Mouse (Mus musculus) heart, embryonic 16.5 days (tissue): ENCODE data around the gene Aanat. TPM values are rescaled to one million over a fixed set of nuclear protein-coding genes. Genes with fewer than 3 reads are reported as not detected.
"Not testable (repeated sequence)": the region's sequence is repeated elsewhere in the genome, so short reads cannot be mapped to it uniquely, and the experiment has no call there.

Source experiments
- ATAC-seq: fragments of 200-750 bp; cut with Nextera tagmentation; replicated peaks from 2 replicates; pipeline ENCODE4 v1.8.0; 2017; ENCODE audit warnings: moderate number of reproducible peaks; ENCODE audit not compliant: insufficient read depth, low FRiP score; ENCODE audit errors: extremely low read depth
- H3K27ac ChIP-seq: fragments of 300-500 bp; sonication (generic); 2 replicates; pipeline ENCODE4 v1.5.1; 2014; ENCODE audit warnings: mild to moderate bottlenecking, low read length, control low read depth, moderate library complexity
- H3K27me3 ChIP-seq: fragments of 300-500 bp; sonication (generic); 2 replicates; pipeline ENCODE4 v1.6.1; 2014; ENCODE audit warnings: low read length, mixed read lengths; ENCODE audit not compliant: control insufficient read depth, insufficient read depth
- H3K36me3 ChIP-seq: fragments of 300-500 bp; sonication (generic); 2 replicates; pipeline ENCODE4 v1.6.1; 2014; ENCODE audit not compliant: control insufficient read depth, insufficient read depth
- H3K4me1 ChIP-seq: fragments of 300-500 bp; sonication (generic); 2 replicates; pipeline ENCODE4 v1.6.1; 2014; ENCODE audit warnings: low read length, mixed read lengths; ENCODE audit not compliant: control insufficient read depth, insufficient read depth
- H3K4me2 ChIP-seq: fragments of 300-500 bp; sonication (generic); 2 replicates; pipeline ENCODE4 v1.6.1; 2014; ENCODE audit warnings: low read depth, mild to moderate bottlenecking, control low read depth, low read length
- H3K4me3 ChIP-seq: fragments of 300-500 bp; sonication (generic); 2 replicates; pipeline ENCODE4 v1.5.1; 2014; ENCODE audit warnings: mild to moderate bottlenecking, control low read depth, low read length
- H3K9ac ChIP-seq: fragments of 300-500 bp; sonication (generic); 2 replicates; pipeline ENCODE4 v1.6.1; 2014; ENCODE audit warnings: low read length, control low read depth
- H3K9me3 ChIP-seq: fragments of 300-500 bp; sonication (generic); replicated peaks from 2 replicates; pipeline ENCODE4 v1.6.1; 2016; ENCODE audit warnings: low read length; ENCODE audit not compliant: control insufficient read depth
- WGBS: fragments of 180-500 bp; shearing (Covaris S2); extraction: QIAGEN DNeasy Blood & Tissue Kit; methylation state at CpG from one replicate; pipeline ENCODE4 v1.1.7; 2014; 5-methylcytosine and 5-hydroxymethylcytosine counted together
- polyA plus RNA-seq: library from polyadenylated mRNA; unstranded; fragments of >200 nt; fragmentation: Nextera tagmentation; extraction: Ambion mirVana; gene quantifications from 2 replicates; pipeline ENCODE4 v1.2.1, GENCODE M21; 2015

Gene Aanat
- polyA plus RNA-seq, 1 experiment from 2014 or later = not detected

- H3K27ac ChIP-seq = peak within 1 kb of the TSS; percentile 24; the same call in 1 of the 2 replicates
- no peak; the same call in 1 of the 2 replicates for ATAC-seq
- H3K36me3 ChIP-seq = no peaks in the 10 kb centered on the region
- 0 out of 2 replicates have a peak within 1 kb of the TSS, but pooled peaks have one; percentile 7 for H3K9ac ChIP-seq
- no peak within 1 kb of the TSS for H3K4me3 ChIP-seq
- H3K4me2 ChIP-seq = no peak within 1 kb of the TSS
- no peaks in the 10 kb centered on the region for H3K9me3 ChIP-seq
- 46% methylated on average over 10 of the region's 10 CpGs for WGBS
- peaks cover 50% of the 10 kb centered on the region for H3K4me1 ChIP-seq
- no peaks in the 10 kb centered on the region for H3K27me3 ChIP-seq
Measured at GRCm38 (mm10) chr11:116626299-116627071, 40.3 kb downstream of the Aanat start, which contains the start of gene Rhbdf2. TSS of gene Rhbdf2 (minus strand) at chr11:116627019.

GRCm38 (mm10) chr11:116627072-116628020 is 41.1 kb downstream of the Aanat start:
- no peaks in the 10 kb centered on the region for H3K36me3 ChIP-seq
- no peaks in the 10 kb centered on the region for H3K9me3 ChIP-seq
- H3K4me3 ChIP-seq = no peak overlapping the region
- no peaks in the 10 kb centered on the region for H3K27me3 ChIP-seq
- no peak overlapping the region for H3K4me2 ChIP-seq
- no peak for ATAC-seq
- 35% methylated on average over 10 of the region's 10 CpGs for whole genome bisulfite sequencing
- H3K9ac ChIP-seq = no peak overlapping the region
- H3K27ac ChIP-seq = peak overlapping the region; percentile 24; the same call in 1 of the 2 replicates
- H3K4me1 ChIP-seq = peaks cover 41% of the 10 kb centered on the region

- H3K4me3 ChIP-seq = no peak overlapping the region
- ATAC-seq = no peak; the same call in 1 of the 2 replicates
- H3K9me3 ChIP-seq = no peaks in the 10 kb centered on the region
- H3K9ac ChIP-seq = no peak overlapping the region
- H3K4me2 ChIP-seq = no peak overlapping the region
- no peaks in the 10 kb centered on the region for H3K27me3 ChIP-seq
- no peak overlapping the region for H3K27ac ChIP-seq
- WGBS = 55% methylated on average over 9 of the region's 9 CpGs
- H3K36me3 ChIP-seq = no peaks in the 10 kb centered on the region
- H3K4me1 ChIP-seq = peaks cover 33% of the 10 kb centered on the region
Measured at GRCm38 (mm10) chr11:116628712-116629111, 42.5 kb downstream of the Aanat start.

- ATAC-seq = no peak
- Histone ChIP-seq H3K4me1 (peaks cover 31% of the 10 kb centered on the region), H3K9ac (no peak overlapping the region), H3K36me3 (no peaks in the 10 kb centered on the region), H3K4me2 (no peak overlapping the region), H3K27ac (peak overlapping the region; percentile 51), H3K9me3 (no peaks in the 10 kb centered on the region), H3K27me3 (no peaks in the 10 kb centered on the region), H3K4me3 (no peak overlapping the region)
- 83% methylated on average over 6 of the region's 6 CpGs for WGBS
Measured at GRCm38 (mm10) chr11:116629472-116629871, 43.2 kb downstream of the Aanat start.

GRCm38 (mm10) chr11:116630171-116630965 is 44.1 kb downstream of the Aanat start:
- 35% methylated on average over 12 of the region's 12 CpGs for WGBS
- Histone ChIP-seq H3K36me3 (no peaks in the 10 kb centered on the region), H3K27ac (peak overlapping the region; percentile 51), H3K4me1 (peaks cover 22% of the 10 kb centered on the region), H3K9me3 (no peaks in the 10 kb centered on the region), H3K4me2 (no peak overlapping the region), H3K4me3 (no peak overlapping the region), H3K9ac (no peak overlapping the region; the same call in 1 of the 2 replicates), H3K27me3 (no peaks in the 10 kb centered on the region)
- ATAC-seq = peak; percentile 35

- ATAC-seq = no peak
- H3K27ac ChIP-seq = no peak overlapping the region
- no peaks in the 10 kb centered on the region for H3K9me3 ChIP-seq
- no peak overlapping the region for H3K4me3 ChIP-seq
- H3K4me2 ChIP-seq = no peak overlapping the region
- no peaks in the 10 kb centered on the region for H3K27me3 ChIP-seq
- H3K9ac ChIP-seq = no peak overlapping the region
- H3K36me3 ChIP-seq = no peaks in the 10 kb centered on the region
- peaks cover 12% of the 10 kb centered on the region; the same call in 1 of the 2 replicates for H3K4me1 ChIP-seq
- WGBS = 74% methylated on average over 10 of the region's 10 CpGs
Measured at GRCm38 (mm10) chr11:116632962-116633361, 46.7 kb downstream of the Aanat start.

- not testable (repeated sequence) for ATAC-seq, H3K4me3 ChIP-seq, H3K36me3 ChIP-seq, H3K27me3 ChIP-seq, H3K27ac ChIP-seq, H3K9ac ChIP-seq, H3K9me3 ChIP-seq, H3K4me1 ChIP-seq, H3K4me2 ChIP-seq
- 64% methylated on average over 8 of the region's 8 CpGs for WGBS
Measured at GRCm38 (mm10) chr11:116636607-116637006, 50.4 kb downstream of the Aanat start.

GRCm38 (mm10) chr11:116641168-116641567 is 54.9 kb downstream of the Aanat start:
- Histone ChIP-seq H3K9ac (no peak overlapping the region), H3K4me2 (no peak overlapping the region), H3K27ac (no peak overlapping the region), H3K36me3 (no peaks in the 10 kb centered on the region), H3K4me1 (peaks cover 3% of the 10 kb centered on the region), H3K4me3 (no peak overlapping the region), H3K27me3 (no peaks in the 10 kb centered on the region), H3K9me3 (no peaks in the 10 kb centered on the region; the same call in 1 of the 2 replicates)
- no peak for ATAC-seq
- WGBS = 41% methylated on average over 5 of the region's 5 CpGs
